Mouse (Mus musculus): Measurements from ENCODE around the gene Camkmt. TPM values are rescaled to one million over a fixed set of nuclear protein-coding genes. Genes with fewer than 3 reads are reported as not detected.

The Camkmt gene
- total RNA-seq, 2 experiments from 2014 or later = 12.8 to 13.6 TPM

DNA sequence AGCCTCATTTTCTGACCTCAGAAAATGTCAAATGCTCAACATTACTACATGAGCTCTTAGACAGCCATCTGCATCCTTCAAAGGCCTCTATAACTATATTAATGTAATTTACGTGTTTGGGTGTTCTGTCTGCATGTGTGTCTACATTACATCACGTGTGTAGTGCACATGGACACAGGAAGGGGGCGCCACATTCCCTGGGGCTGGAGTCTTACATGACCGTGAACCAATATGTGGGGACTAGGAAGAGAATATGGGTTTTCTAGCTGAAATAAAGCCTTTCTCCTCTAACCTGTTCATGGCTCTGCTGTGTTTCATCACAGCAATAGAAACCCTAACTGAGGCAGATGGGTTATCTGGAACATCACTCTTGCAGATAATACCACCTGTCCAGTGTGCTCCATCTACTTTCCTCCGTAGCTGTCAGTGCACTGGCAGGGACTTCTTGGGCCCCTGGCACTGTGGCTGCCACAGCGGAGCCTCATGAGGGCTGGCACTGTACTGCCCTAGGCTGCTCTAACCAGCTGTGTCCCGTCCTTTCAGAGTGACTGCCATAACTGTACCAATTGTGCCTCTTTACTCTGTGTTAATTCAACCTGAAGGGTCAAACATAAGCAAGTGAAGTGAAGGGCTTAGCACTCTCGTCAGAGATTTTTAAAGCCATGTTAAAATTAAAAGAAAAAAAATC, 19.1 kb upstream of the Camkmt start:
- intact Hi-C loops (cut with DNase I) = no loop called here
- no peak overlapping the region for H3K4me3 ChIP-seq
- no peak overlapping the region for H3K27ac ChIP-seq
- no peak for DNase-seq (ENCODE audit: extremely low spot score in 1 of 2, low spot score in 2 of 2)
- peak; percentile 46 for TF ChIP-seq CTCF (IDR thresholded peaks at IDR 0.05)

- intact Hi-C loops (cut with DNase I) = no loop called here
- DNase-seq (ENCODE audit: extremely low spot score in 1 of 2, low spot score in 2 of 2) = no peak
- Histone ChIP-seq H3K27ac (no peak overlapping the region), H3K4me3 (no peak overlapping the region)
- TF ChIP-seq CTCF (IDR thresholded peaks at IDR 0.05) = no peak
These were observed 18.0 kb upstream of the Camkmt start for GRCm38 (mm10) chr17:85072383-85072782.

- TF ChIP-seq CTCF (IDR thresholded peaks at IDR 0.05) = no peak
- no peak overlapping the region for H3K27ac ChIP-seq
- intact Hi-C loops (cut with DNase I) = no loop called here
- DNase-seq (ENCODE audit: extremely low spot score in 1 of 2, low spot score in 2 of 2) = no peak
- H3K4me3 ChIP-seq = no peak overlapping the region
These were observed 17.1 kb upstream of the Camkmt start for GRCm38 (mm10) chr17:85073214-85073613.

DNA sequence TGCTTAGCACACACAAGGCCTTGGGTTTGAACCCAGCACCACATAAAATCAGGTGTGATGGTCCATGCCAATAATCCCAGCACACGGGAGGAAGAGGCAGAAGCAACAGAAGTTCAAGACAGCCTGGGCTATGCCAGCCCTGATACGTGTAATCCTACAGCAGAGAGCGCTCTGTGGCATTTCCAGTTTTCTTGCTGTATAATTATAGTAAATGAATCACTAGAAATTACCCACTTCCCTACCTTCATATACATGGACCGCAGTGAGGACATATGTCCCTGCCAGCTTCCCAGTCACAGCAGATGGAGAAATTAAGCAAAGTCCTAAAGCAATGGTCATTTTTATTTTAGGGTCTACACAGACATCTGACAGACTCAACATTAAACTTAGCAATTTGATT, 16.3 kb upstream of the Camkmt start:
- intact Hi-C loops (cut with DNase I) = no loop called here
- H3K27ac ChIP-seq = no peak overlapping the region
- H3K4me3 ChIP-seq = no peak overlapping the region
- no peak for DNase-seq (ENCODE audit: extremely low spot score in 1 of 2, low spot score in 2 of 2)
- TF ChIP-seq CTCF (IDR thresholded peaks at IDR 0.05) = no peak

GRCm38 (mm10) chr17:85079276-85079675, 11.1 kb upstream of the Camkmt start:
- Histone ChIP-seq H3K4me3 (no peak overlapping the region), H3K27ac (no peak overlapping the region)
- intact Hi-C loops (cut with DNase I) = no loop called here
- no peak; the same call in 1 of the 2 replicates for TF ChIP-seq CTCF (IDR thresholded peaks at IDR 0.05)
- no peak for DNase-seq (ENCODE audit: extremely low spot score in 1 of 2, low spot score in 2 of 2)

DNA sequence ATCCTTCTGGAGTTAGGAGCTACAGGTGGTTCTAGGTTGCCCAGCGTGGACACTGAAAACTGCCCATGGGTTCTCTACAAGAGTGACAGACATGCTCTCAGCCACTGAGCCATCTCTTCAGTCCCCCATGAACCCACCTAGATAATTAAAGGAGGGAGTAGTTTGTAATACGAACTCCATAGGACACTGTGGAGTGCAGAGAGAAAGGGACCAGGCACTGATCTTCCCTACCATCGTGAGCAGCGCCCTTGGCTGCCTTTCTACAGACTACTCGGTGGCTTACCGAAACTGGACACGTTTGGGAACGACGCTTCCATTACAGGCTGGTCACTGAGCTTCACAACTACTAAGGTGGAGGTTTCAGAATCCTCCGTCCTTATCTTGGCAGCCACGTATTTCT, 9.6 kb upstream of the Camkmt start:
- H3K4me3 ChIP-seq = no peak overlapping the region
- intact Hi-C loops (cut with DNase I) = loop anchor here (10.0 kb wide), 1 partner anchor 206 kb away; no protein-coding TSS in a partner anchor
- no peak for TF ChIP-seq CTCF (IDR thresholded peaks at IDR 0.05)
- no peak for DNase-seq (ENCODE audit: extremely low spot score in 1 of 2, low spot score in 2 of 2)
- no peak overlapping the region for H3K27ac ChIP-seq

- intact Hi-C loops (cut with DNase I) = loop anchor here (10.0 kb wide), 1 partner anchor 211 kb away; no protein-coding TSS in a partner anchor
- no peak for DNase-seq (ENCODE audit: extremely low spot score in 1 of 2, low spot score in 2 of 2)
- Histone ChIP-seq H3K27ac (no peak overlapping the region), H3K4me3 (no peak overlapping the region)
- TF ChIP-seq CTCF (IDR thresholded peaks at IDR 0.05) = no peak
These were observed 5.0 kb upstream of the Camkmt start for GRCm38 (mm10) chr17:85085335-85085734.

DNA sequence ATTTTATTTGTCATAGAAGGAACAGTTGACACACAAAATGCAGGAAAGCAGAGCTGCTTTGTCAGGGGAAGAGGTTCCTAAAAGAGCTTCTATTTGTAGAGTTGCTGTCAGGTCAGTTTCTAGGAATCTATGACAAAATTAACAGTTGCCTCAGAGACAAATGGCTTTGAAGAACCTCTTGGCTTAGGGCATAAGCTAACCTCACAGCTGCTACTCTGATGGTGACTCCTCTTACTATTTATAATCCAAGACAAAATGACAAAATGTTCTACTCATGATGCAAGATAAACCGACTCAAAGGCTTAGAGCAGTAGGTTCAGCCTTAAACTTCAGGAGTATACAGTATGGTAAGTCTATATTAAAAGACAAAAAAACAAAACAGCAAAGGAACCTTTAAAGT, 3.9 kb upstream of the Camkmt start:
- TF ChIP-seq CTCF (IDR thresholded peaks at IDR 0.05) = no peak
- Histone ChIP-seq H3K4me3 (no peak overlapping the region), H3K27ac (no peak overlapping the region)
- no peak for DNase-seq (ENCODE audit: extremely low spot score in 1 of 2, low spot score in 2 of 2)
- intact Hi-C loops (cut with DNase I) = loop anchor here (10.0 kb wide), 1 partner anchor 212 kb away; no protein-coding TSS in a partner anchor

GRCm38 (mm10) chr17:85087591-85087990, 2.8 kb upstream of the Camkmt start:
- Histone ChIP-seq H3K4me3 (peak overlapping the region; percentile 4; the same call in 1 of the 2 replicates), H3K27ac (no peak overlapping the region)
- DNase-seq (ENCODE audit: extremely low spot score in 1 of 2, low spot score in 2 of 2) = no peak
- intact Hi-C loops (cut with DNase I) = loop anchor here (10.0 kb wide), 1 partner anchor 213 kb away; no protein-coding TSS in a partner anchor
- TF ChIP-seq CTCF (IDR thresholded peaks at IDR 0.05) = no peak

- DNase-seq (ENCODE audit: extremely low spot score in 1 of 2, low spot score in 2 of 2) = no peak
- Histone ChIP-seq H3K4me3 (peak overlapping the region; percentile 83; the same call in 1 of the 2 replicates), H3K27ac (no peak overlapping the region)
- no peak for TF ChIP-seq CTCF (IDR thresholded peaks at IDR 0.05)
- intact Hi-C loops (cut with DNase I) = loop anchor here (10.0 kb wide), 1 partner anchor 214 kb away; no protein-coding TSS in a partner anchor
These were observed 2.0 kb upstream of the Camkmt start for GRCm38 (mm10) chr17:85088401-85088800.

DNA sequence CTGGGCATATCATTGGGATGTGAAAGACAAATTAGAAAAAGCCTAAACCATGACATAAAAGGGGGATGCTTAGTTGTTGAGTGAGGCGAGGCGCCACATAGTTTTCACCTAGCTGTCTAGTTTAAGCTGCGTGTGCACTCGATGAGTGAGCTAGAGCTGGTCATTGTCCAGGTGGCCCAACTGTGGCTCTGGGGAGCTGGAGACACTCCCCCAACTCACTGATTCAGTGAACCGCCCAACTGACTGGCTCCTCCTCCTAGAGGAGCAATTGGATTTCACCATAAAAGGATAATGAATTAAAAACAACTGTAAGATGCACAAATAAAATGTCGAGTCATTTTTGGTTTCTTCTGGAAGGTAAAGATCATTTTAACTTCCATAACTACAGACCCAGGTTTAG, 1.3 kb upstream of the Camkmt start:
- H3K4me3 ChIP-seq = peak overlapping the region; percentile 83
- peak overlapping the region; percentile 99 for H3K27ac ChIP-seq
- TF ChIP-seq CTCF (IDR thresholded peaks at IDR 0.05) = no peak
- no peak for DNase-seq (ENCODE audit: extremely low spot score in 1 of 2, low spot score in 2 of 2)
- intact Hi-C loops (cut with DNase I) = loop anchor here (10.0 kb wide), 1 partner anchor 214 kb away; no protein-coding TSS in a partner anchor

DNA sequence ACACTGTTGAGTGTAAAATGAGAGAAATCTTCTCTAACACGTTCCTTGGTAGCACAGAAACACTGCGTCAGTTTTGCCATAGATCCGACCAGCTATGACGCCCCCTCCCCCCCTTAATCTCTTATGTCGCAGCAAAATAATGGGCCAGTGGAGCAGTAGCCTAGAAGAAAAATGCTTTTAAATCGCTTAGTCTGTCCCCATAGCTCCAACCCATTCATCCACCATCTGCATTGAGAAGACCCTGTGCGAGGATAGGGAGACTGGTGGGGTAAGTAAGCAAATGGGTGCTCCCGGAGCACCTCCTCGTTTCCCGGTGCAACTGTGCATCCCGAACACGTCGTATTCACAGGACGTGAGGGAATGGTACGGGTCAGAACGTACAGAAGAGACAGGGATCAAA, 731 bp upstream of the Camkmt start:
- Histone ChIP-seq H3K4me3 (peak overlapping the region; percentile 83), H3K27ac (peak overlapping the region; percentile 99)
- no peak for TF ChIP-seq CTCF (IDR thresholded peaks at IDR 0.05)
- intact Hi-C loops (cut with DNase I) = loop anchor here (1.0 to 10.0 kb wide), 3 partner anchors 132 to 299 kb away; partner anchors contain the start of gene Lrpprc
- DNase-seq (ENCODE audit: extremely low spot score in 1 of 2, low spot score in 2 of 2) = no peak

Data from left cerebral cortex, adult 2 months (tissue).